Comparison of ENCODE assay signal across 18 mouse cellular contexts in genomic region chr5:52564351-52564750, GRCm38 (mm10). TPM values are rescaled to one million over a fixed set of nuclear protein-coding genes. Genes with fewer than 3 reads are reported as not detected.
DNase-seq lines count a peak whose midpoint lies in the region; ATAC-seq lines count a peak whose summit lies in the region.
"Had no signal": no experiment of that assay in that cellular context is flagged by ENCODE, and none has a peak within 500 bp of the region (broad histone marks: within the 10 kb centered on the region; RNA-seq: fewer than 3 reads in every experiment).

No protein-coding gene starts in this region.

- peaks cover 10% of the 10 kb centered on the region; the same call in 1 of the 2 replicates for H3K4me1 ChIP-seq in kidney, embryonic 16.5 days (ENCODE audit: insufficient read depth, low read length)
- peaks cover 24% of the 10 kb centered on the region for H3K4me1 ChIP-seq in embryonic facial prominence, embryonic 13.5 days
- peaks cover 8% of the 10 kb centered on the region; the same call in 1 of the 2 replicates for H3K4me1 ChIP-seq in stomach, embryonic 14.5 days (ENCODE audit: control insufficient read depth, insufficient read depth, low read length)
- H3K4me1 ChIP-seq: liver, embryonic 12.5 days had no signal

- H3K27me3 ChIP-seq in kidney, embryonic 16.5 days (ENCODE audit: insufficient read depth, low read length) = peaks cover 5% of the 10 kb centered on the region; the same call in 1 of the 2 replicates
- peaks cover 11% of the 10 kb centered on the region for H3K27me3 ChIP-seq in embryonic facial prominence, embryonic 13.5 days
- no peaks in the 10 kb centered on the region for H3K27me3 ChIP-seq in stomach, embryonic 14.5 days (ENCODE audit: control insufficient read depth, insufficient read depth, low read length)
- H3K27me3 ChIP-seq: hindbrain, embryonic 15.5 days had no signal

- peak; percentile 15 to 20 for DNase-seq in cerebellum, postnatal 10 days
- DNase-seq in cerebellum, adult 9-11 months = no peak
- DNase-seq in kidney, adult 8-10 months = no peak
- no peak for DNase-seq in lung, postnatal 36 days
- no peak for DNase-seq in frontal cortex, adult 2 months (ENCODE audit: extremely low spot score in 1 of 2, low spot score in 1 of 2)
- DNase-seq: adrenal gland, adult 2 months; cerebellum, postnatal 25 days; gastrocnemius, postnatal 25 days; kidney, adult 9 months; right cerebral cortex, postnatal 4 days; thymus, adult 2 months had no signal

- peak overlapping the region; percentile 94; the same call in 1 of the 2 replicates for H3K4me2 ChIP-seq in kidney, embryonic 16.5 days (replicated peaks; ENCODE audit: low read depth, low read length)
- H3K4me2 ChIP-seq in embryonic facial prominence, embryonic 13.5 days = peak overlapping the region; percentile 95
- H3K4me2 ChIP-seq in stomach, embryonic 14.5 days (replicated peaks; ENCODE audit: low read depth, low read length) = peak overlapping the region; percentile 90
- H3K4me2 ChIP-seq: liver, embryonic 12.5 days had no signal

- no peak for ATAC-seq in kidney, embryonic 16.5 days (ENCODE audit: low FRiP score, low TSS enrichment)
- ATAC-seq in embryonic facial prominence, embryonic 13.5 days (ENCODE audit: insufficient number of reproducible peaks, insufficient read depth, low FRiP score, low TSS enrichment, low read depth) = no peak
- no peak for ATAC-seq in stomach, embryonic 14.5 days (ENCODE audit: insufficient number of reproducible peaks, insufficient read depth, low FRiP score, low read depth)

- H3K9ac ChIP-seq in kidney, embryonic 16.5 days (replicated peaks; ENCODE audit: low read length) = no peak overlapping the region
- H3K9ac ChIP-seq in embryonic facial prominence, embryonic 13.5 days = 0 out of 2 replicates have a peak overlapping the region, but pooled peaks have one; percentile 16
- H3K9ac ChIP-seq in stomach, embryonic 14.5 days (replicated peaks; ENCODE audit: low read depth, low read length) = no peak overlapping the region
- H3K9ac ChIP-seq: hindbrain, embryonic 15.5 days; liver, embryonic 12.5 days; lung, embryonic 14.5 days had no signal

- H3K9me3 ChIP-seq in kidney, embryonic 16.5 days (ENCODE audit: low read length) = peaks cover 14% of the 10 kb centered on the region
- H3K9me3 ChIP-seq in embryonic facial prominence, embryonic 13.5 days = peaks cover 7% of the 10 kb centered on the region; the same call in 1 of the 2 replicates
- H3K9me3 ChIP-seq in stomach, embryonic 14.5 days (ENCODE audit: control insufficient read depth, low read depth, low read length) = peaks cover 5% of the 10 kb centered on the region; the same call in 1 of the 2 replicates
- H3K9me3 ChIP-seq: hindbrain, embryonic 15.5 days; liver, embryonic 12.5 days had no signal

- 55% methylated on average over 3 of the region's 3 CpGs for WGBS in kidney, embryonic 16.5 days
- 23% methylated on average over 3 of the region's 3 CpGs for WGBS in embryonic facial prominence, embryonic 13.5 days
- WGBS in stomach, embryonic 14.5 days = 44% methylated on average over 3 of the region's 3 CpGs

- no peak overlapping the region for H3K27ac ChIP-seq in kidney, embryonic 16.5 days (ENCODE audit: low read length)
- peak overlapping the region; percentile 33; the same call in 1 of the 2 replicates for H3K27ac ChIP-seq in embryonic facial prominence, embryonic 13.5 days
- no peak overlapping the region; the same call in 1 of the 2 replicates for H3K27ac ChIP-seq in stomach, embryonic 14.5 days (ENCODE audit: low read length)
- H3K27ac ChIP-seq: forebrain, embryonic 10.5 days; hindbrain, embryonic 15.5 days; liver, embryonic 12.5 days had no signal

- H3K36me3 ChIP-seq in kidney, embryonic 16.5 days (ENCODE audit: insufficient read depth, low read length) = no peaks in the 10 kb centered on the region
- no peaks in the 10 kb centered on the region for H3K36me3 ChIP-seq in embryonic facial prominence, embryonic 13.5 days
- no peaks in the 10 kb centered on the region for H3K36me3 ChIP-seq in stomach, embryonic 14.5 days (ENCODE audit: control insufficient read depth, insufficient read depth, low read length)
- H3K36me3 ChIP-seq: forebrain, embryonic 10.5 days; hindbrain, embryonic 15.5 days; liver, embryonic 12.5 days had no signal

- H3K4me3 ChIP-seq in kidney, embryonic 16.5 days (ENCODE audit: low read length) = no peak overlapping the region
- H3K4me3 ChIP-seq in embryonic facial prominence, embryonic 13.5 days = no peak overlapping the region; the same call in 1 of the 2 replicates
- H3K4me3 ChIP-seq in stomach, embryonic 14.5 days (ENCODE audit: low read depth, low read length) = peak overlapping the region; percentile 60; the same call in 1 of the 2 replicates
- H3K4me3 ChIP-seq: liver, embryonic 12.5 days had no signal

RNA-seq across cellular contexts. Expression of gene Lgi2, which starts 1.9 kb away (rescaled TPM):
- polyA plus RNA-seq in kidney, embryonic 16.5 days (2015; fragmentation: Nextera tagmentation; extraction: Ambion mirVana) = 2.5 and 2.9 TPM in 2 replicates
- 6.3 and 6.6 TPM in 2 replicates for polyA plus RNA-seq in embryonic facial prominence, embryonic 13.5 days (2015; fragmentation: Nextera tagmentation; extraction: Ambion mirVana)
- 17.2 and 17.5 TPM in 2 replicates for polyA plus RNA-seq in stomach, embryonic 14.5 days (2014; fragmentation: Nextera tagmentation; extraction: Ambion mirVana)
- 21.3 and 22.5 TPM in 2 replicates for polyA plus RNA-seq in frontal cortex, adult 2 months (2012; rRNA removed)

Comparison
In these comparisons a context has a peak if more than half of its experiments do, and no peak if none do; other contexts are left out.
1. DNase-seq: peak in cerebellum, postnatal 10 days (2 of 2); none in cerebellum, adult 9-11 months (single experiment), kidney, adult 8-10 months (0 of 2), lung, postnatal 36 days (single experiment) and frontal cortex, adult 2 months (0 of 2).
2. Peak in every context shown above with its lines, with median percentiles within 50 percentile points of each other: H3K4me2 ChIP-seq.